Comparison of ENCODE assay signal across 8 mouse cellular contexts in the genomic region with DNA sequence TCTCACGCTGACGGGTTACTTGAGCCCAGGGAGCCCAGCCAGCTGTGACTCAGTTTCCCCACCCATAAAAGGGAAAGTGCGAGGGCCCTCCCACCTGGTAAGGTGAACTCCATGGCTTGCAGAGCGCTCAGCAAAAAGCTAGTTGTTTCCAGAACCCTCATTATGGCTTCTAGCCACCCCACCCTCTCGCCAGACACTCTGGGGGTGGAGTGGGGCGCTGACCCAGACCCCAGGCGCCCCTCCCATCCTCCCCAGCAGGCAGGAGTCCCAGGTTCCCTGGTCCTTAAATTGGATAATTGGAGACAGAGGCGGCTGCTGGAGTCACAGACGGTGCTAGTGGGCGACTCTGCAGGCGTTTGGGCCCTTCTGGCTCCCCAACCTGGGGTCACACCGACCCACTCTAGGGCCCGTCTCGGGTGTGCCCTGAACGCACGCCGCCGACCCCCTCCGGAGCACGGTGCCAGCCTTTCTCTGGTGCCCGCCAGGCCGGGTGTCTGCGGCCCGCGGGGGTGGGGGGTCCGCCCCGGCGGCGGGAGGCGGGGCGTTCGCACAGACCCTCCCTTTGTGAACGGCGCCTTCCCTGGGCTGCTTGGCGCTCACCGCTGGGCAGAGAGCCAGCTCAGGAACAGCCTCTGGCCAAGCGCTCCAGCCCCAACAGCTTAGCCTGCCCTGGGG. TPM values are rescaled to one million over a fixed set of nuclear protein-coding genes. Genes with fewer than 3 reads are reported as not detected.
DNase-seq lines count a peak whose midpoint lies in the region; ATAC-seq and TF ChIP-seq lines count a peak whose summit lies in the region.

No protein-coding gene starts in this region.

- H3K9me3 ChIP-seq in liver, postnatal 0 days (ENCODE audit: low read length), result no peaks in the 10 kb centered on the region

- no peak overlapping the region for H3K27ac ChIP-seq in cerebellum, adult 2 months (ENCODE audit: insufficient read depth, low read length)
- H3K27ac ChIP-seq in liver, postnatal 0 days (ENCODE audit: low read depth), result no peak overlapping the region

- H3K4me2 ChIP-seq in liver, postnatal 0 days (ENCODE audit: low read depth, low read length), result peak overlapping the region; percentile 62

- TF ChIP-seq EP300 in liver, postnatal 0 days (IDR thresholded peaks at IDR 0.05; ENCODE audit: low read depth), result no peak

- 6% methylated on average over 37 of the region's 37 CpGs for WGBS in cerebellum, adult 2 months
- 3% methylated on average over 35 of the region's 37 CpGs for WGBS in liver, postnatal 0 days (ENCODE audit: insufficient replicate concordance)

- 0 out of 2 replicates have a peak overlapping the region, but pooled peaks have one; percentile 18 for H3K9ac ChIP-seq in liver, postnatal 0 days (replicated peaks)

- no peaks in the 10 kb centered on the region for H3K36me3 ChIP-seq in liver, postnatal 0 days (replicated peaks; ENCODE audit: insufficient read depth, low read length)

- H3K4me3 ChIP-seq in cerebellum, adult 2 months (replicated peaks; ENCODE audit: insufficient read depth, low read depth, low read length), result no peak overlapping the region
- H3K4me3 ChIP-seq in liver, postnatal 0 days (ENCODE audit: low read depth, low read length), result peak overlapping the region; percentile 19; the same call in 1 of the 2 replicates

- no peak for TF ChIP-seq POLR2A in cerebellum, adult 2 months (IDR thresholded peaks at IDR 0.05; ENCODE audit: borderline replicate concordance, insufficient read depth, low read length)

- no peaks in the 10 kb centered on the region for H3K27me3 ChIP-seq in cerebellum, adult 2 months (ENCODE audit: control insufficient read depth, insufficient read depth, low read length)
- H3K27me3 ChIP-seq in liver, postnatal 0 days (ENCODE audit: insufficient read depth, low read length), result peaks cover 36% of the 10 kb centered on the region

- ATAC-seq in liver, postnatal 0 days, result no peak

- H3K4me1 ChIP-seq in cerebellum, adult 2 months (ENCODE audit: control insufficient read depth, insufficient read depth, low read length), result peaks cover 50% of the 10 kb centered on the region
- peaks cover 84% of the 10 kb centered on the region for H3K4me1 ChIP-seq in liver, postnatal 0 days (ENCODE audit: insufficient read depth)

- TF ChIP-seq CTCF in cerebellum, adult 2 months (IDR thresholded peaks at IDR 0.05; ENCODE audit: borderline replicate concordance, insufficient read depth, low read depth, low read length), result no peak
- TF ChIP-seq CTCF in liver, postnatal 0 days (IDR thresholded peaks at IDR 0.05; ENCODE audit: low read depth), result no peak

- intact Hi-C loops in gastrocnemius, postnatal 14 days (cut with DNase I; ENCODE audit: low total_unique reads), result no loop called here

- peak; percentile 46 for DNase-seq in layer of hippocampus, adult 9-11 months
- no peak for DNase-seq in layer of hippocampus, adult 11-12 months (ENCODE audit: low spot score)
- DNase-seq in cerebellum, adult 2 months, result peak; percentile 70 to 71
- DNase-seq in gastrocnemius, postnatal 14 days, result peak; percentile 77
- peak; percentile 52 for DNase-seq in kidney, adult 11 months
- peak; percentile 62 for DNase-seq in liver, postnatal 0 days
- DNase-seq in ovary, postnatal 10 days (ENCODE audit: low spot score), result peak; percentile 61
- no peak for DNase-seq in adipocyte (ENCODE audit: low spot score)

RNA-seq across cellular contexts. Expression of gene Gadd45b, which starts 6.4 kb away (rescaled TPM):
- polyA plus RNA-seq in cerebellum, adult 2 months (2012; rRNA removed), result 30.6 and 33.3 TPM in 2 replicates
- 10 to 100 TPM; 21.5 to 28.7 TPM for total RNA-seq in gastrocnemius, postnatal 14 days (2021)
- polyA plus RNA-seq in liver, postnatal 0 days (2015; fragmentation: Nextera tagmentation; extraction: Ambion mirVana), result 17.3 and 18.7 TPM in 2 replicates

RNA-seq across cellular contexts. Expression of gene Lmnb2, which starts 18.2 kb away (rescaled TPM):
- polyA plus RNA-seq in cerebellum, adult 2 months (2012; rRNA removed), result 39.0 and 42.8 TPM in 2 replicates
- 10 to 100 TPM in 1 of 2 experiments, 1 to 10 TPM in 1; 9.4 to 14.3 TPM for total RNA-seq in gastrocnemius, postnatal 14 days (2021)
- 5.4 and 6.5 TPM in 2 replicates for polyA plus RNA-seq in liver, postnatal 0 days (2015; fragmentation: Nextera tagmentation; extraction: Ambion mirVana)

RNA-seq across cellular contexts. Expression of gene Timm13, which starts 35.5 kb away (rescaled TPM):
- 208 and 217 TPM in 2 replicates for polyA plus RNA-seq in cerebellum, adult 2 months (2012; rRNA removed)
- total RNA-seq in gastrocnemius, postnatal 14 days (2021), result 100 to 1,000 TPM; 114 to 125 TPM
- 242 and 244 TPM in 2 replicates for polyA plus RNA-seq in liver, postnatal 0 days (2015; fragmentation: Nextera tagmentation; extraction: Ambion mirVana)

Comparison
In these comparisons a context has a peak if more than half of its experiments do, and no peak if none do; other contexts are left out.
1. DNase-seq: peak in layer of hippocampus, adult 9-11 months (single experiment), cerebellum, adult 2 months (2 of 2), gastrocnemius, postnatal 14 days (single experiment), kidney, adult 11 months (single experiment), liver, postnatal 0 days (single experiment) and ovary, postnatal 10 days (single experiment); none in layer of hippocampus, adult 11-12 months (single experiment) and adipocyte (single experiment).